Mouse (Mus musculus): ENCODE results near the gene Srrm3. TPM values are rescaled to one million over a fixed set of nuclear protein-coding genes. Genes with fewer than 3 reads are reported as not detected.

Srrm3 gene
- 10 to 100 TPM; 63.2 to 68.4 TPM for total RNA-seq (2021)
- long read RNA-seq, experiment 1, partial matches to known transcripts = 9 of 18 reads
- long read RNA-seq, experiment 1, other reads (novel, unspliced or antisense) = 9 of 18 reads
- long read RNA-seq, experiment 2, partial matches to known transcripts = 4 of 21 reads
- long read RNA-seq, experiment 2, other reads (novel, unspliced or antisense) = 17 of 21 reads

GRCm38 (mm10) chr5:135806555-135807262 is at the start of gene Srrm3:
Gene Srrm3 (plus strand): TSS chr5:135806890.
- peak; percentile 93 to 94 for DNase-seq (ENCODE audit: low spot score in 2 of 2)

GRCm38 (mm10) chr5:135761881-135762280 is 44.8 kb upstream of the Srrm3 start:
- DNase-seq (ENCODE audit: low spot score in 2 of 2) = no peak

GRCm38 (mm10) chr5:135763526-135763925 is 43.2 kb upstream of the Srrm3 start:
- DNase-seq (ENCODE audit: low spot score in 2 of 2) = peak; percentile 71 to 77

DNA sequence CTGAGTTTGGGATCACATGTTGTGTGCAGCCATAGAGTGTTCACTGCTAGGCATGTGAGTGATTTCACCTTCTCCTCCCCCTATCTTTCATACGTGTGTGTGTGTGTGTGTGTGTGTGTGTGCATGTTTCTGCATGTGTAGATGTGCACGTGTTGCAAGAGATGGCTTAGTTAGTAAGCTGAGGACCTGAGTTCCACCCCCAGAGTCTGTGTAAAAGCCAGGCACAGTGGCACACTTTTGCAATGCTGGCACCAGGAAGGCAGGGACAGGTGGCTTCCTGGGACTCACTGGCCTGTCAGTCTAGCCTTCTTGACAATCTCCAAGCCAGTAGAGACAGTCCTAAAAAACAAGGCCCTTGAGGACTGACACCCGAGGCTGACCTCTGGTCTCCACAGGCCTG is 41.7 kb upstream of the Srrm3 start:
- no peak for DNase-seq (ENCODE audit: low spot score in 2 of 2)

DNA sequence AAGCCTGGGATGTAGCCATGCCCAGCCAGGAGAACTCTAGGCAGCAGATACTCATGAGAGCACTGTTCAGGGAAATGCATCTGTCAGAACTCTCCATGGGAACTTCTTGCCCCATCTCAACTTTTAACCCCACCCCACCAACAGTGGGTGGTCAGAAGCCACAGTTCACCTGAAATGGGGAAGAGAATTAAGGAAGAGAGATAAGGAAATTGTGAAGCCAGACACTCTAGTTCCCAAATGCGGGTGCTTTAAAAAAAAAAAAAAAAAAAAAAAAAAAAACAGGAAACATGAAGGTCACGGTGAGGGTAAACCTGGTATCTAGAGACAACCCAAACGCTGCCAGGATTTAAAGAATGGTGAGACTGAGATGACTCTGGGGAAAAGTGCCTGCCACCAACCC is 34.2 kb upstream of the Srrm3 start:
- DNase-seq (ENCODE audit: low spot score in 2 of 2) = no peak

GRCm38 (mm10) chr5:135776546-135776945 is 30.1 kb upstream of the Srrm3 start:
- DNase-seq (ENCODE audit: low spot score in 2 of 2) = no peak

- DNase-seq (ENCODE audit: low spot score in 2 of 2) = peak in 1 of 2 experiments; percentile 41
Observed at GRCm38 (mm10) chr5:135777796-135778470, 28.8 kb upstream of the Srrm3 start, which contains the start of gene Styxl1. Gene Styxl1 (minus strand): TSS chr5:135778385.

DNA sequence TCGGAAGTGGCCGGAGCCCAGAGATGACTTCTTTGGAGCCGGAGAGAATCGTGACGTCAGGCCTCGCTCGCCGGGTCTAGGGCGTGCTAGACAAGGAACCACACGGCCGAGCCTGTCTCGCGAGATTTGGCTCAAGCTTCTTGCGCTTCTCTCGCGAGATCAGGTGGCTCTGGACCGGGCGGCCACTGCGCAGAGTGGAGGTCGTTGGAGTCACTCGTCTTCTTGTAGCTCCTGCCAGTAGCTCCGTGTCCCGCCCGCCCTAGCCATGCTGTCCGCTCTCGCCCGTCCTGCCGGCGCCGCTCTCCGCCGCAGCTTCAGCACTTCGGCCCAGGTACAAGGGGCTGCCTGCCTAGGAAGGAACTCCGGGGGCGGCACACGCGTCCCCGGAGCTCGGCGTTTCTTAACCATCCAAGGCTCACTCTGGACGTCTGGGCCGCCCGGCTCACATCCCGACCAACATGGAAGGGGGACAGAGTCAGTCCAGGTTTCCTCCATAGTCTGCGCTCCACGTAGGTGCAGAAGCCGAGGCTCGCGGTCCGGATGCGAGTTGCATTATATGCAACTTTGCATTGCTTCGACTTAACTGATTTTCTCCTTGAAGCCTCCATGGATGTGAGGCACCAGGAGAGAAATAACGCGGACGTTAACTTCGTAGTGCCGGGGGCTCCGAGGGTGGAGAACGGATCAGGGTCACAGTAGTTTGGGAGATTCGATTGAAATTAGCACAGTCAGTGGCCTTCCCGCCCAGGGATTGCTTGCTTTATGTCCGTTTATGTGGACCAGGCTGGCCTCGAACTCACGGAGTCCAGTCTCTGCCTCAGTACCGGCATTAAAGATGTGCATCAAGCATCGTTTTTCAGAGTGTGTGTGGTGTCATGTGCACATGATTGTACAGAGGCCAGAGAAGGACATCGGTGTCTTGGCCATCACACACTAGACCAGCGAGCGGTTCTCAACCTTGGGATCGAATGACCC is 27.9 kb upstream of the Srrm3 start, which contains the start of gene Mdh2:
TSS of gene Mdh2 (plus strand) at position 10 of the 975 bp plus-strand sequence.
- DNase-seq (ENCODE audit: low spot score in 2 of 2) = peak; percentile 98 to 100

- no peak for DNase-seq (ENCODE audit: low spot score in 2 of 2)
Observed at GRCm38 (mm10) chr5:135780331-135780730, 26.4 kb upstream of the Srrm3 start.

GRCm38 (mm10) chr5:135782901-135783300 is 23.8 kb upstream of the Srrm3 start:
- DNase-seq (ENCODE audit: low spot score in 2 of 2) = no peak

GRCm38 (mm10) chr5:135793996-135794858 is 12.5 kb upstream of the Srrm3 start:
- peak; percentile 91 for DNase-seq (ENCODE audit: low spot score in 2 of 2)

- DNase-seq (ENCODE audit: low spot score in 2 of 2) = no peak
Observed at GRCm38 (mm10) chr5:135794859-135795181, 11.9 kb upstream of the Srrm3 start.

DNA sequence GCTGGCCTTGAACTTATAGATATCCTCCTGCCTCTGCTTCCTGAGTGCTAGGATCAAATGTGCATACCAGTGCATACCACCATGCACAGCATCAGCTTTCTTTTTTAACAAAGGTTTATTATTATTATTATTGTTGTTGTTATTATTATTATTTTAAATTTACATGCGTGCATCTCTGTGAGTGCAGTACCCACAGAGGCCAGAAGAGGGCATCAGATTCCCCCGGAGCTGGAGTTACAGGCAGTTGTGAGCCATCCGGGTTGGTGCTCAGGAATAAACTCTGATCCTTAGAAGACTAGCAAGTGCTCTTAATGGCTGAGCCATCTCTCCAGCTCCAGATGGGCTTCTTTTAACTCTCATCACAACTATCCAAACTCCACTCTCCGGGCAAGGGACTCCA is 6.9 kb upstream of the Srrm3 start:
- DNase-seq (ENCODE audit: low spot score in 2 of 2) = no peak

- DNase-seq (ENCODE audit: low spot score in 2 of 2) = no peak
Observed at GRCm38 (mm10) chr5:135800927-135801326, 5.8 kb upstream of the Srrm3 start.

DNA sequence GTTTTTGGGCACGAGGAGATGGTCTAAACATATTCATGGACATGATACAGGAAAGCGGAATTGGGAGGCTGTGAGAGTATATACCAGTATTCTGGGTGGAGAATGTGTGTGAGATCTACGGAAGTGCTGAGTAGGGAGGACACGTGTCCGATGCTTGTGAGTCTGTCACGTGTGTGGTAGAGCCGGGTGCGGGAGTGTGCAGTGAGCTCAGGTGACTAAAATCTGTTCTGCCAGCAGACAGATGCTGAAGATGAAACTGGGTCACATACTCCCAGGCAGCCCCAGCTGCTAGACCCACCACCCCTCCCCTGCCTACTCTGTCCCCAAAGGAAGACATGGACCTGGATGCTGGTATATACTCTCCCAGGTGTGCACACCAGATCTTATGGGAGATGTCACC is 4.0 kb upstream of the Srrm3 start:
- no peak for DNase-seq (ENCODE audit: low spot score in 2 of 2)

- no peak for DNase-seq (ENCODE audit: low spot score in 2 of 2)
Observed at GRCm38 (mm10) chr5:135803135-135803534, 3.6 kb upstream of the Srrm3 start.

- no peak for DNase-seq (ENCODE audit: low spot score in 2 of 2)
Observed at GRCm38 (mm10) chr5:135803676-135804075, 3.0 kb upstream of the Srrm3 start.

DNA sequence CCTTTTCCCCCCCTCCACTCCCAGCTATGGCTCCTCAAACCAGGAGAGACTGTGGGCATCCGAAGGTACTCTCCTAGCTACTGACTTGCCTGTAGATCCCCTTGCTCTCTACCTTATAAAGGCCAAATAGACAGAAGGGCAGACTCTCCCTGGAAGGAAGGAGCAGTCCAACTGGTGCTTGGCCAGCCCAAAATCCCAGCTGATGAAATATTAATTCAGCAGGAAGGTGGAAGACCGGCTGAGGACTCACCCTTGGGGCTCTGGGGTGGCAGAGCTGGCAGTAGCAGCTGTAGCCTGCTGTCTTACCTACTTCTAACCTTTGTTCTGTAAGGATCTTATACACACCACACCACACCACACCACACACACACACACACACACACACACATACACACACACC is 2.0 kb upstream of the Srrm3 start:
- DNase-seq (ENCODE audit: low spot score in 2 of 2) = no peak

DNA sequence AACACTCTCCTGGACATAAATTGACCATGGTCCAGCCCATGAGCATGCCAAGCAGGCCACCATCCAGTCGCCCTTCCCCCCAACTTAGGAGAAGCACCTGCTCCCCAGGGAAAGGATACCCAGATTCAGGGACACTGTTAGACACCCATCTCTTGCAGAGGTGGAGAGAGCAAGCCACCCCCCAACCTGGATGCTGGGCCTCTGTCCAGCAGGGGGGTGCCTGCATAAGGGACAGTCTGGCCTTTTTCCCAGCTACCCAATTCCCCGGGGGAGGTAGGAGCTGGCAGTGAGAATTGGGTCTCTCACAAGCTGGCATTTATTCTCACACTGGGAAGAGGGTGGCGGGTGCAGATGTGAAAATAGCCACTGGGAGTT is 560 bp downstream of the Srrm3 start:
- DNase-seq (ENCODE audit: low spot score in 2 of 2) = peak in 1 of 2 experiments; percentile 37

DNA sequence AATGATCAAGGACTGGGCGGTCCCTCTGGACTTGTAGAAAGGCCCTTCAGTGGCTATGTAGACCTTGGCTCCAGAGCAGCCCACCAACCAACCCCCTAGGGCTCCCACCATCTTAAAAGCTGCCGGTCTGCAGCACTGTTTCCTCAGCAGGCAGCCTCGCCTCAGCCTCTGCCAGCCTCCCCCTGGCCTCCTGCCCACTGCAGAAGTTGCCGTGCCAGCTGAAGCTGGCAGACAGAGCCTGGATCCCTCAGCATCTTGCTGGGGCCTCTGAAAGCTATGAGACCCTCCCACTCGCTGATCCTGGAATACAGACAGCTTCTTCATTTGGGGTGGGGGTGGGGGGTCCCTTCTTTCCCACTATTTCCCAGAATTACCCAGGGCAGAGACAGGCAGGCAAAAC is 6.3 kb downstream of the Srrm3 start:
- peak; percentile 60 to 76 for DNase-seq (ENCODE audit: low spot score in 2 of 2)

Measured in layer of hippocampus, postnatal 14 days (tissue).